Mouse (Mus musculus) embryo, embryonic 11.5 days (tissue): ENCODE data around the gene Magoh.

Experiments
- DNase-seq: peaks from one replicate; pipeline ENCODE4 v3.0.0-alpha.2; 2012; ENCODE audit warnings: low read depth, low spot score

Gene Magoh

GRCm38 (mm10) chr4:107879254-107880050 lies at the start of gene Magoh:
Magoh (plus strand) TSS chr4:107879755.
- DNase-seq, result peak; percentile 95

GRCm38 (mm10) chr4:107830189-107830588 lies 49.4 kb upstream of the Magoh start:
- DNase-seq, result no peak

GRCm38 (mm10) chr4:107830821-107831221 lies 48.7 kb upstream of the Magoh start:
- DNase-seq, result no peak

- no peak for DNase-seq
Measured at GRCm38 (mm10) chr4:107831678-107832077, 47.9 kb upstream of the Magoh start.

GRCm38 (mm10) chr4:107833525-107833924 lies 46.0 kb upstream of the Magoh start:
- DNase-seq, result no peak

- DNase-seq, result no peak
Measured at GRCm38 (mm10) chr4:107834643-107835314, 44.8 kb upstream of the Magoh start.

GRCm38 (mm10) chr4:107835508-107835909 lies 44.0 kb upstream of the Magoh start:
- no peak for DNase-seq

GRCm38 (mm10) chr4:107836758-107837157 lies 42.8 kb upstream of the Magoh start:
- no peak for DNase-seq

- no peak for DNase-seq
Measured at GRCm38 (mm10) chr4:107837910-107838309, 41.6 kb upstream of the Magoh start.

- no peak for DNase-seq
Measured at GRCm38 (mm10) chr4:107843687-107844086, 35.9 kb upstream of the Magoh start.

GRCm38 (mm10) chr4:107844971-107845370 lies 34.6 kb upstream of the Magoh start:
- DNase-seq, result peak; percentile 51

GRCm38 (mm10) chr4:107846795-107847194 lies 32.8 kb upstream of the Magoh start:
- no peak for DNase-seq

- DNase-seq, result no peak
Measured at GRCm38 (mm10) chr4:107848546-107848945, 31.0 kb upstream of the Magoh start.

GRCm38 (mm10) chr4:107849621-107850020 lies 29.9 kb upstream of the Magoh start:
- no peak for DNase-seq

- DNase-seq, result no peak
Measured at GRCm38 (mm10) chr4:107850091-107850490, 29.5 kb upstream of the Magoh start.

- DNase-seq, result no peak
Measured at GRCm38 (mm10) chr4:107853333-107853732, 26.2 kb upstream of the Magoh start.

GRCm38 (mm10) chr4:107853836-107854235 lies 25.7 kb upstream of the Magoh start:
- DNase-seq, result no peak

GRCm38 (mm10) chr4:107856958-107857686 lies 22.4 kb upstream of the Magoh start:
- no peak for DNase-seq

- DNase-seq, result no peak
Measured at GRCm38 (mm10) chr4:107858995-107859394, 20.6 kb upstream of the Magoh start.

GRCm38 (mm10) chr4:107864866-107865265 lies 14.7 kb upstream of the Magoh start:
- no peak for DNase-seq

GRCm38 (mm10) chr4:107881631-107882030 lies 2.1 kb downstream of the Magoh start:
- no peak for DNase-seq

GRCm38 (mm10) chr4:107886371-107886770 lies 6.8 kb downstream of the Magoh start:
- no peak for DNase-seq
